Mouse (Mus musculus) c-Kit-positive CD71-positive TER-119-negative erythroid progenitor cells, embryonic 14.5 days (primary cell): ENCODE data around the gene Cnot10.

ENCODE experiments used
- DNase-seq: peaks from one replicate; pipeline ENCODE4 v3.0.0-alpha.2; 2013; ENCODE audit warnings: low read depth

Gene Cnot10

DNA sequence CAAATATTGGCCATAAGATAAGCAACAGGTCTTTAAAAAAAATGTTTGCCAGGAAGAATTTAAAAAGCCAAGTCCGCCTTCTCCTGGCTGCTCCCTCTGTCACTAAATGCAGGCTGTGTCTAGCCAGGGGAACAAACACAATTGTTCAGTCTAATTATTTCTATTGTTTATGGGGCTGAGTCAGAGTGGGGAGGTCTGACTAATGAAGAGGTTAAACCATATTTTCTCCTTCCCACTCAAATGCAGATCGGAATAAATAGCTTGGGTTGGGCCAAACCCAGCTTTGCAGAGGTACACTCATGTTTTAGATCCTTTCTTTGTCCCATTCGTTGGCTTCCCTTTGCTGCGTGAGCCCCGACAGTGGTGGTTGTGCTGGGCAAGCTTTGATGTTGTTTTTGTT lies 9.4 kb upstream of the Cnot10 start:
- no peak for DNase-seq

DNA sequence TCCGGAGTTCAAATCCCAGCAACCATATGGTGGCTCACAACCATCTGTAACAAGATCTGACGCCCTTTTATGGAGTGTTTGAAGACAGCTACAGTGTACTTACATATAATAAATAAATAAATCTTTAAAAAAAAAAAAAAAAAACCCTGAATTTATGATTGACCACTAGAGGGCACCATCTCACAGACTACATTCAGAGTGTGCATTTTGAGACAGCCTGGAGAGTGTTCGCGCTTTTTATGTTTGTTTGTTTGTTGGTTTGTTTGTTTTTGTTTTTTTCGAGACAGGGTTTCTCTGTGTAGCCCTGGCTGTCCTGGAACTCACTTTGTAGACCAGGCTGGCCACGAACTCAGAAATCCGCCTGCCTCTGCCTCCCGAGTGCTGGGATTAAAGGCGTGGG lies 8.5 kb upstream of the Cnot10 start:
- peak; percentile 34 for DNase-seq

DNA sequence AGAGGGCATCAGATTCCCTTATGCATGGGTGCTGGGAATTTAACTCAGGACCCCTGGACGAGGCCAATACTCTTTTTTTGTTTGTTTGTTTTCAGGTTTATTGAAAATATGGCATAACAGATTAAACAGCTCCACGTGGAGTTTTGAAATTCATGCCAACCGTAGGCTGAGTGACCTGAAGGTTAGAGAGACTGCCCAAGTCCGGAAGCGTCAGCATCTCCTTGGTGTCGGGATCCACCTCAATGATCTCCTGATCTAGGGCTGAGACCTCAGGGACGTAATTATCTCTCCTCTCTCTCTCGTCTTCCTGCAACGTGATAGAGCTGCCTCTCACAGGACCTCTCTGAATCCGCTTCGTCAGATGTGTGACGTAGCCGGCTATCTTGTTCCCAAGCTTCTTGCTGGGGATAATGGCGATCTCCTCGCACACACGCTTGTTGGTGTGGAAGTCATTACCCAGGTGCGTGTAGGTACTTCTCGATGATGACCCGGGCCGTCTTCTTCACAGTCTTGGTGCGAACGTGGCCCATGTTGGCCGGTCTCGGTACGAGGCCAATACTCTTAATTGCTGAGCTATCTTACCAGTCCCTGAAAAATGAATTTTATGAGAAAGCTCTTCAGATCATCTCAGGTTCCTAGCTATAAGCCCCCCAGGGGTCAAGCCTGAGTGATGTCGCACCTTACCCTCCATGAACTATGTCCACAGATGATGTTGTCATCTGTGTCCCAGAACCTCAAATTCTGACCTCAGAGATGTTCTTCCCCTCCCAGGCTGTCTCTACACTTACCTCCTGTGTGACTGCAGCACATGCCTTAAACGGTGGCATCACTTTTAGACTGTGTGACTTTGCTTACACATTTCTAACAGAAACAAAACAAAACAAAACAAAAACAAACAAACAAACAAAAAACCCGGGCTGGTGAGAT lies 7.8 kb upstream of the Cnot10 start:
- DNase-seq: no peak

DNA sequence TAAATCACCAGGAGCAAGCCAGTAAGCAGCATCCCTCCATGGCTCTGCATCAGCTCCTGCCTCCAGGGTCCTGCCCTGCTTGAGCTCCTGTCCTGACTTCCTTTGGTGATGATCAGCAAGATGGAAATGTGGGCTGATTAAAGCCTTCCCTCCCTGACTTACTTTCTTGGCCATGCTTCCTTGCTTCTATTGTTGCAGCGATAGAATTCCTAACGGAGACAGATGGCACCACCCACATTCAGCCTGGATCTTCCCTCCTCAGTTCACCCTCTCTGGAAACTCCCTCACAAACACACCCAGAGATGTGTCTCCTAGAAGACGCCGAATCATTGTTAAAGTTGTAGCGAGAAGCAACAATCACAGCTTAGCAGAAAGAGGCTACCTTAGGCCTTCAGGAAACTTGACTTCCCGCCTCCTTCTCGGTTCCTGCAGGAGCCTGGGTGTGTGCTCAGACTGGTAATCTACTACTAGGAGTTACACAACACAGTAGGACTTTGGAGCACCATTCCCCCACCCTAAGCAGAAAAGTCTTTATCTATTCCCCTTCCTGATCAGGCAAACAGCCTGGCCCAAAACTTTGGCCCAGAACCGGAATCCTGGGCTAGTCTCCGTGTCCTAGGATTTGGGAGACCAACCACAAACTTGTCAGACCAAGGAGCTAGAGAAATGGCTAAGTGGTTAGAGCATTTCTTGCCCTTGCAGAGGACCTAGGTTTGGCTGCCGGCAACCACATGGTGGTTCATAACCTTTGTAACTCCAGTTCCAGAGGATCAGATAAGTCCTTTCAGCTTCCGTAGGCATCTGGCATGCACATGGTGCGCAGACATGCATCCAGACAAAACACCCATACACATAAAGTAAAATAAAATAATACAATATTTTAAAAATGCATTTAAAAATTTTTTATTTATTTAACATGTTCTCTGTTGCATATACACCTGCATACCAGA lies 6.8 kb upstream of the Cnot10 start:
- no peak for DNase-seq

DNA sequence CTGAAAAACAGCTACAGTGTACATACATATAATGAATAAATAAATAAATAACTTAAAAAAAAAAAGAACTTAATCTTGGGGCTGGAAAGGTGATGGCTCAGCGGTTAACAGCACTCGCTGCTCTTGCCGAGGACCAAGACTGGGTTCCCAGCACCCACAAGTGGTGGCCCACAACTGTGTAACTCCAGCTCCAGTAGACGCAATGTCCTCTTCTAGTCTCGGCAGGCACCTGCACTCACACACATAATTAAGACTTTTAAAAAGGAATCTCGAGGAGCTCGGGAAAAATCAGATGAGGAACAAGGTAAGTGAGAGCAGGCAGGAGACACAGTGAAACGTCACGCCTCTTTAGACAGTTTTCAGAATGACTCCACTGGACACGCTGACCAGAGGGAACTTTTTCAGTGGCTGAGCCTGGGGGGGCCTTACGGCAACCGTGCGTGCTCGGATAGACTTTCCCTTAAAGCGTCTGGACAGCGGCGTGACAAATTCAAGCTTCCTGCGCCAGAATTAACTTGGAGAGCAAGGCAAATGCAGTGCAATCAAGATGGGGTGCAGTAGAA lies 717 bp downstream of the Cnot10 start:
- peak; percentile 33 for DNase-seq

DNA sequence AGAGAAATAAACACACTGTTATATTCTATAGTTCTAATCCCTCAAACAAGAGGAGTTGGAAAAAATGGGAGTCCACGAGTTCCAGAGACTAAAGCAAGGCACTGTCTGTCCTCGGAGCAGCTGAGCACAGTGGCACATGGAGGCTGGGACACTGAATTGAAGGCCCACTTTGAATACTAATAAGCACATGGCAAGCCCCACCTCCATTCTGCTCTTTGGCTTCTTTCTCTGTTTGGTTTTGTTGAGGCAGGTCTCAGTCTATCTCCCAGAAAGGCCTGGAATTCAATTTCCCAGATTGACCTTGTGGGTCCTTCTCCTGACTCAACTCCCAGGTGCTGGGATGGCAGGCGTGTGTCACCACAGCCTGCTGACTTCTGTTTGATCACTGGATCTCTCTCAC lies 3.2 kb downstream of the Cnot10 start:
- DNase-seq: no peak

DNA sequence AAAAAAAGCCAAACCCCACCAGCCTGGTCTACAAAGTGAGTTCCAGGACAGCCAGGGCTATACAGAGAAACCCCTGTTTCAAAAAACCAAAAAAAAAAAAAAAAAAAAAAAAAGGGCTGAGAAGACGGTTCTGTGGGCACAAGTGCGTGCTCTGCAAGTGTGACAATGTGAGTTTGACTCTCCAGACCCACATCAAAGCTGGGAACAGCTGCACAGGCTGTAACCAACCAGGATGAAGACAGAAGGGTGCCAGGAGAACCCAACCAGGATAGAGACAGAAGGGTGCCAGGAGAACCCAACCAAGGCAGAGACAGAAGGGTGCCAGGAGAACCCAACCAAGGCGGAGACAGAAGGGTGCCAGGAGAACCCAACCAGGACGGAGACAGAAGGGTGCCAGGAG lies 3.8 kb downstream of the Cnot10 start:
- no peak for DNase-seq

DNA sequence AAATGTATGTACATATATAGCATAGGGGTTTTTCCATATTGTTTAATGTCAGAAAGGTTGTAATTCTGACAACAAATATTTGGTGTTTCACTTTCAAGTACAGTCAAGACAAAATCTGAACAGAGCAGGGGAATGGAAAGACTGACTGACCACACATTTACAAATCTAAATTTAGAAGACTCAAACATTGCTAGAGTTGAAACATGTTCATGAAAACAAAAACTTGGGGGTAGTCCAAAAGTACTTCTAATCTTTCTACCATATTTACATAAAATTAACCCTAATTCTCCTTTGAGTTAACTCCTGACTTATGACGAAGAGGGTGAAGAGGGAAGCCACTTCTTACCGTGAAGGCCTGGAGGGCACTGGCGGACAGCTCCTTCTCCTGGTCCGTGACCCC lies 7.7 kb downstream of the Cnot10 start:
- DNase-seq: no peak

DNA sequence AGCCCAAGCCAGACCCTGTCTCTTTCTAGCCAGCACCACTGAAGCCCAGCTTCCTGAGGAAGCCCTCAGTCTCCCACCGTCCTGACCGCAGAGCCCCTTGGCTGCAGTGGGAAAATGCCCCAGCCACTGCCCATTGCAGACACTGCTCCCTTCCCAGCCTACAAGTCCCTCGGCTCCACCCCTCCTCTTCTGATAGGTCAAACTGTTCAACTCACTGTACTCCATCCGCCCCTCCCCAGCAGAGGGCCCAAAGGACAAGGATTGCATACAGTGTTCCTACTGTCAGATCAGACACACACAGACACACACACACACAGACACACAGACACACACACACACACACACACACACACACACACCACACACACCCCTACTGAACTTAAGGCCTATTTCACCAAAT lies 13.3 kb downstream of the Cnot10 start:
- no peak for DNase-seq

DNA sequence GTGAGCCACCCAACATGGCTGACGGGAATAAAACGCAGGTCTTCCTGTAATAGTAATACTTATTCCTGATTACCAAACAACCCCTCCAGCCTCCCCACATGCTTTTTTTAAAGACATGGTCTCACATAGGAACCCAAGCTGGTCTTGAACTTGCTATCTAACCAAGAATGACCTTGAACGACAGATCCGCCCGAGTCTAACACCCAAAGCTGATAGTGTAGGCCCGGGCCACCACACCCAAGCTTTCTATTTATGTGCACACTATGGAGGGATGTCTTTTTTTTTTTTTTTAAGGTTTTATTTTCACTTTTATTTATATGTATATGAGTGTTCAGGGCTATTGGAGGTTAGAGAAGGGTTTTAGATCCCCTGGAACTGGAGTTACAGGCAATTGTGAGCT lies 15.8 kb downstream of the Cnot10 start:
- DNase-seq: no peak

DNA sequence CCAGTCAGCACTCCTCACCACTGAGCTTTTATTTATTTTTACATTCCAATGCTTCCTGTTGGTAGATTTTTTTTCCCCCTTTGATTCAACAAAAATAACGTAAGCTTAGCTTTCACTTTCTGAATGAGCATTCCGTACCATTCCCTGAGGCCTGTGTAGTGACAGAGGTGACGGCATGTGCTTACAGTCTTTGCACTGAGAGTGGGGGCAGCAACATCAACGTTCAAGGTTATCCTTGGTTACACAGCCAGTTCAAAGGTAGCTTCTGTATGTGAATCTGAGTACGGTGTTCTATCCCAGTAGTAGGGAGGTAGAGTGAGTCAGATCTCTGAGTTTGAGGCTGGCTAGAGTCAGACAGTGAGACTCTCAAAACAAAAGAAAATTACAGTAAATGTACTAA lies 18.8 kb downstream of the Cnot10 start:
- no peak for DNase-seq

DNA sequence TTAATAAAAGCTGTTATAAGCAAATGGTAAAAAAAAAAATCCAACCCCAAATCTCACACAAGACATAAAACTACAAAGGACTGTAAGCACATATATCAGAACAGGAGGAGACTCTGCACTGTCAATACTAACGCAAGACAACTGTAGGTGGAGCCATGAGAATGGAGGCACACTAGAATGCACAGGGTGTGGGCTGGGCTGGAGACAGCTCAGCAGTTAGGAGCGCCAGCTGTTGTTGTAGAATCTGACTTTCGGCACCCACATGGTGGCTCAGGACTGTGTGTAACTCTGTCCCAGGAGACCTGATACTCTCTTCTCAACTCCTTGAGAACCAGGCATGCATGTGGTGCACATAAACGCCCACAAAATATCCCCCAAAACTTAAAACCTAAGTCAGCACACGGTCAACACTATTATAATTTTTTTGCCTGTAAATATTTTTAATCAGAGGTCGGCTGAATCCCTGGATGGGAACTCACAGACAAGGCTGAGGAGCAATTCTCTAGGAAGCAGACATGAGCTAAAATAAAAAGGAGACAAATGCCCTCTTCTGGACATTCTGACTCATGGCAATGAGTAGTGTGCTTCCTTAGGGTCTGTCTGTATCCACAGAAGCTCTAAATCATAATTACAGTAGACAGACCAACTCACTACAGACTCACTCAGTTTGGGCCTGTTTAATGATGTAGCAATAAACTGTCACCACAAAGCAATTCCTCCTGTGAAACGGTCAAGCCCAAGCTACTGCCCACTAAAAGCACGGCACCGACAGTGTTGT lies 25.6 kb downstream of the Cnot10 start:
- no peak for DNase-seq

DNA sequence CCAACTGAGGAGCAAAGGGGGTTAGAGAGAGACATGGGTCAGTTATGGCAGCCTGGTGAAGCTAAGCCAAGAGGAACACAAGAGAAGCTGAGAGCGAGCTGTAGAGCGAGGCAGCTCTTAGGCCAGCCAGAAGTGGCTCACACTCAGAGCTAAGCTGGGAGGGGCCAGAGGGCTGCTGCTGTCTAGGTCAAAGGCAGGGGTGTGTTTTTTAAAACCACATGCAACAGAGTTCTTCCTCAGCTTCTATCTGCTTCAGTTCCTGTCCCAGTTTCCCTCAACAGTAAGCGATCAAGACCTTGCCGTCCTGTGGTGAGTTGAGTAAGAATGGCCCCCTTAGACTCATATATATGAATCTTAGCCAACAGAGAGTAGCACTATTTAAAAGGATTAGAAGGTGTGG lies 27.0 kb downstream of the Cnot10 start:
- DNase-seq: no peak

DNA sequence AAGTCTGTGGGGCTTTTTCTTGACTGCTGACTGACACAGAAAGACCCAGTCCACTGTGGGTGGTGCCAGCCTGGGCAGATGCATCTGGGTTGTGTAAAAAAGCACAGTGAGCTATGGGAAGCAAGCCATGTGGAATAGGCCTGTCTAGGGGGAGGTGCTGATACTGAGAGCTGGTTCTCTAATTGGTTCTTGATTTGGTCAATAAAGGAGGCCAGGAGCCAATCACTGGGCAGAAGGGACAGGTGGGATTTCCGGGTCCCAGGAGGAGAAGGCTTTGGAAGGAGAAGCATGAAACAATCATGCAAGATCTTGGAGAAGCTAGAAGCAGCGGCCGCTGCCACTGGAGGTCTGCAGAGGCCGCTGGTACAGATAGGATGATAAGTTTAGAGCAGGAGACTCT lies 27.4 kb downstream of the Cnot10 start:
- no peak for DNase-seq

DNA sequence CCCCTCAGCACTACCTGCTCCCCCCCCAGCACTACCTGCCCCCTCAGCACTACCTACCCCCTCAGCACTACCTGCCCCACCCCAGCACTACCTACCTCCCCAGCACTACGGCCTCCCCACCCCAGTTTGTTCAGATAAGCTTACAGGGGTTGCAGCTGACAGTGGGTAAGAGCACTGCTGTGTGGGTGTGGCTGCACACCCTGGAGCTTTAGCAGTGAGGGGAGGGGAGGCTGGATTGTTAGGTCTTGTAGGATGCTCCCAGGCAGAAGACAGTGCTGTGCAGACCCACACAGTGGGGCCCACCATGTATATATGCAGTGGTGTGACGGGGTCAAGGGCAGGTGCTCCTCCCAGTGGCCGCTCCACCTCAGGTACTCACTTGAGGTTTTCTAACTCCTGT lies 29.7 kb downstream of the Cnot10 start:
- no peak for DNase-seq

DNA sequence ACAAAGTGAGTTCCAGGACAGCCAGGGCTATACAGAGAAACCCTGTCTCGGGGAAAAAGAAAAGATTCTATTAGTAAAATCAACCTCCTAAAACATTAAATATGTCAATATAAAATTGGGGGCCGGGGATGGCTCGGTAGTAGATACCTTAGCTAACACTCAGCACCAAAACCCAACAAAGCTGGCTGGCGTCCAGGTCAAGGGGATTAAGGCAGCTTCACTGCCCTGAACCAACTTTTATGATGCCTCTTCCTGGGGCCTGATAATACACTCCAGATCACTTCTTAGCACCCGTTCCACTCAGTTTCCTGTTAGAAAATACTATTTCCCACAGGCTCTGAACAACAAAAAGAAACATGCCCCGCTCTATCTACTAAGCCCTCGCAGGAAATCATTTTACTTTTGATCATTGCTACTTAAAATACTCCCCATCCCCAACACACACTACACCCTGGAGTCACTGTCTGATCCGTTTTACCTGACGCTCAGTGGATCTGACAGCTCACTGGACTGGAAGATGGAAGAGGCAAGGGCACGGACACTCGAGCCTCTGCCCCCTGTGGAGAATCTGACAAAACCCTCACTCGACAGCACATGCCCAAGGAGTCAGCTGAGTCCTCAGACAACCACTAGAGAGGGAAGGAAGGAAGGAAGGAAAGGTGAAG lies 36.0 kb downstream of the Cnot10 start:
- no peak for DNase-seq

DNA sequence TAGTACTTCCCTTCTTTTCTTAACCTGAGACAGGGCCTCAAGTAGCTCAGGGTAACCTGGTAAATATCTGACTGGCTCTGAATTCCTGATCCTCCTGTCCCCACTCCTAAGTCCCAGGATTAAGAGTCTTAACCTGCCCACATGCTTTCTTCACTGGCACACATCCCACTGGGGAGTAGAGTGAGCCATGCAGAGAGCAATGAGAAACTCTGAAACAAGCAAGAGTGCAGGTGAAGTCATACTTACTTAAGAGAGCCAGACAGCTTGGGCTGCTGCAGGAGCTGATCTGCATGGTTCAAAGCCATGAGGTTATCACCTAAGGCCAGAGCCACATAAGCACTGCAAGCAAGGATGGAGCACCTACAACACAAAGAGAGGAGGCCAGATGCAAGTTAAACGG lies 38.9 kb downstream of the Cnot10 start:
- DNase-seq: no peak

DNA sequence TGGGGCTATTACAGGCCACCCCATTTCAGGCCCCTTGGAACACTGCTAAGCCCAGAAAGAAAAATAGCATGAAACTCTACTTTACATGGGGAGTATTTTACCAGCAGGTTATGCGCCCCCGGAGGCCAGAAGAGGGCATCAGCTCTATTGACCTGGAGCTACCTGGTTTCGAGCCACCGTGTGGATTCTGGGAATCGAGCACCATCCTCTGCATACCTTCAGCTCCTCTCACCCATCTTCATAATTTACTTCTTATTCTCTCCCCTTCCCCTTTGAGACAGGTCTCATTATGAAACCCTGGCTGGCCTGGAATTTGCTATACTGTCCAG lies 55.0 kb downstream of the Cnot10 start:
- no peak for DNase-seq

DNA sequence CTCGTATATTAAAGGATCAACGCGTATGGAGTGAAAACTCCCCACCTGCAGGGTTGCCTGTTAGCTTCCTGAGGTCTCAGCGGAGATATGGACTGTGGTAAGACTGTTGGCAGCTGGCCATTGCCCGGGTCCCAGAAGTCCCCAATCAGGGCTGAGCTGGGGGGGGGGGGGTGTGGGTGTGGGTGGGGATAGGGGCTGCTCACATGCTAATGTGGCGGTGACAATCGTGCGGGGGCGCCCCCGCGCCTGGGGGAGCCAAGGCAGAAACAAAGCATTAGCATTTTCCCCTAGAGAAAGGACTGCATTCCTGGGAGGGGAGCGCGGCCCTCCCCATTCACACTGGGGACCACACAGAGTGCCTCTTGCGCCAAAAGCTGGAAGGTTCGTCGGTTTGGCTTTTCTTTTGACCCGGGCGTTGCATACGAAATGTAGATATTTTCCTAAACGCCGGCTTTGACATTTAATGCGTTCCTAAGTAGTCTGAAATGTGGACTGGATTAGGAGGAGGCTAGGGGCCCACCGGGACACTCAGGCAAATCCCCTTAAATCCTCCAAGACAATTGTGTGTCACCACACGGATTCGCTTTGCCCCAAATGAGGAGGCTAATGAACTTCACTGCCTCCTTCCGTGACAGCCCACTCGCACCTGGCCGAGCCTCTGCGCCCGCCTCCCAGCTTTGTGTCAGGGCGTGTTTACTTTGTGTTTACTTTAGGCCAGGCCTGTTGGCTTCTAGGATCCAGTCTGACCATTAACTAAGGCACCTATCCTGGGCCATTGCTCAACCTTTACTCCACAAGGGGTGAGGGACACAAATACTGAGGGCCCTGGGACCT lies 55.6 kb downstream of the Cnot10 start:
- no peak for DNase-seq

DNA sequence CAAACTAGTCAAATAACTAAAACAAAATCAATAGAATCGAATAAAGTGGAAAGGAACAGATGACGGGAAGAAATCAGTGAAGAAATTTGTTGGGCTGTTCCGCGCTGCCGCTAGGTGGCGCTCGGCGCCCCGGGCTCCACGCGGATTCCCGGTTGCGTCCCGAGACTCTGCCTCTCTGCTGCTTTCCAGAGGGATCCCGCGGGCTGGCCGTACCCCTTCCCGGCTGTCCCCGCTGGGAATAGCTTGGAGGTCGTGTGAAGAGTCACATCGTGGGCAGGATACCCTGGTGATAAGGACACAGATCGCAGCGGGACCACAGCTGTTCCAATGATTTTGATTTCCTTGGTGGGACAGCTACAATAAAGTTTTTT lies 56.2 kb downstream of the Cnot10 start:
- no peak for DNase-seq

DNA sequence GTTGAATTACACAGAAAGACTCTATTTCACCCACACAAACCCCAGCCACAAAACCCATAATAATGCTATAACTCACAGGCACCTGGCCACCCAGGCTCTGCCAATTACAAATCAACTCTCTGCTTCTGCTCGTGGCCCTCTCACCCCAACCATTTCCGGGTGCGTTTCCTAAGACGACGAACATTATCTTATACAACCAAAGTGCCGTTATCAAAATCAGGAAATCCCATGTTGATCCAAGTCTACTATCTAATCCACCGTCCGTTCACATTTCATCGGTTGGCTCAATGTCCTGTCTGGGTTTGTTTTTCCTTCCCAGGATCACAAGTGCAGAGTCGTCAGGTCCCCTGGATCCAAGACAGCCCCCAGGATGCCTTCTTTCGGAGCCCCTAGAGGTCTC lies 61.3 kb downstream of the Cnot10 start:
- DNase-seq: peak; percentile 36
